Mouse (Mus musculus) heart, postnatal 0 days (tissue): ENCODE measurements around the gene Palld.

Source experiments
- CTCF ChIP-seq: IDR thresholded peaks from 2 replicates; pipeline ENCODE4 v1.5.1; 2016; ENCODE audit warnings: antibody characterized with exemption, control low read depth, low read depth
- EP300 ChIP-seq: IDR thresholded peaks from 2 replicates; pipeline ENCODE4 v1.6.1; 2016; ENCODE audit warnings: antibody characterized with exemption, low read depth

DNA sequence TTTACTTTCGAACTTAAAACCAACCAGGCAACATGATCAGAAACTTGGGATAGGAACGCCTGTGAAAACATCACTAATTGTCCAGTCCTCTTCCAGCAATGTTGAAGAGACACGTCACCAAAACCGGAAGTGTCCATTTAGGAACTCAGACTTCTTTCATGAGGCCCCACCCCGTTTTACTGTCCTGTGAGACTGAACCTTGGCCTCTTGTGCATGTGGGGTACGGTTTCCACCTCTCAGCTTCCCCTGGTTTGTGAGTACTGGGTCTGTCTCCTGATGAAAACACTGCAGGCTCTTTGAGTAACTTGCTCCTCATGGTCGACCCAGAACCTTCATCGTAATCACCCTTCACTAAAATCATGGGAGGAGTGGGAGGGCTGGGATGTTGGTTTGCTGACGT is 374.3 kb downstream of the Palld start:
- TF ChIP-seq CTCF = no peak
- TF ChIP-seq EP300 = no peak
